Mouse (Mus musculus) myocyte (in vitro differentiated cells): ENCODE data around the gene Tfdp1. TPM values are rescaled to one million over a fixed set of nuclear protein-coding genes. Genes with fewer than 3 reads are reported as not detected.

ENCODE experiments used
- H3K27me3 ChIP-seq: one replicate; pipeline ENCODE4 v1.6.1; 2011; ENCODE audit not compliant: control insufficient read depth, insufficient read depth, insufficient read length
- H3K36me3 ChIP-seq: one replicate; pipeline ENCODE4 v1.6.1; 2011; ENCODE audit not compliant: control insufficient read depth, insufficient read depth
- H3K4me2 ChIP-seq: one replicate; pipeline ENCODE4 v1.6.1; 2011; ENCODE audit warnings: low read depth, control low read depth
- H3K4me3 ChIP-seq: one replicate; pipeline ENCODE4 v1.5.1; 2011; ENCODE audit warnings: mild to moderate bottlenecking, control low read depth, moderate library complexity
- H3K79me2 ChIP-seq: one replicate; pipeline ENCODE4 v1.6.1; 2011; ENCODE audit not compliant: control insufficient read depth, insufficient read depth
- H3ac ChIP-seq: one replicate; pipeline ENCODE4 v1.6.1; 2011; ENCODE audit not compliant: control insufficient read depth, insufficient read length
- CEBPB ChIP-seq: IDR thresholded peaks from 2 replicates; pipeline ENCODE4 v1.6.1; 2011; ENCODE audit warnings: mild to moderate bottlenecking, moderate library complexity; ENCODE audit not compliant: poor library complexity, insufficient read depth, severe bottlenecking
- E2F4 ChIP-seq: IDR thresholded peaks from one replicate; pipeline ENCODE4 v1.6.1; 2011; ENCODE audit warnings: mild to moderate bottlenecking, control low read depth, moderate library complexity; ENCODE audit not compliant: insufficient read depth
- MAX ChIP-seq: IDR thresholded peaks from one replicate; pipeline ENCODE4 v1.6.1; 2011; ENCODE audit warnings: low read depth, mild to moderate bottlenecking, control low read depth
- MYOD1 ChIP-seq, 3 experiments: IDR thresholded peaks; one replicate each; pipeline ENCODE4 v1.6.1; 2011; ENCODE audit warnings: control low read depth in 2 of 3, low read depth in 2 of 3, mild to moderate bottlenecking in 2 of 3, moderate library complexity in 1 of 3; ENCODE audit not compliant: insufficient read length in 2 of 3, control insufficient read depth in 1 of 3
- MYOG ChIP-seq, 3 experiments: IDR thresholded peaks; one replicate each; pipeline ENCODE4 v1.6.1; 2011; ENCODE audit warnings: control low read depth in 2 of 3, low read depth in 2 of 3, mild to moderate bottlenecking in 2 of 3; ENCODE audit not compliant: insufficient read length in 2 of 3, control insufficient read depth in 1 of 3, insufficient read depth in 1 of 3
- POLR2A ChIP-seq: IDR thresholded peaks from one replicate; pipeline ENCODE4 v1.6.1; 2011; ENCODE audit warnings: low read depth, mild to moderate bottlenecking, control low read depth, moderate library complexity; ENCODE audit not compliant: insufficient read length
- POLR2AphosphoS2 ChIP-seq: IDR thresholded peaks from one replicate; pipeline ENCODE4 v1.6.1; 2011; ENCODE audit warnings: low read depth, control low read depth; ENCODE audit not compliant: insufficient read length
- REST ChIP-seq: IDR thresholded peaks from one replicate; pipeline ENCODE4 v1.6.1; 2011; ENCODE audit warnings: mild to moderate bottlenecking, control low read depth, moderate library complexity; ENCODE audit not compliant: insufficient read depth, insufficient read length
- SRF ChIP-seq: IDR thresholded peaks from one replicate; pipeline ENCODE4 v1.6.1; 2011; ENCODE audit warnings: low read depth; ENCODE audit not compliant: control insufficient read depth, insufficient read length
- TCF12 ChIP-seq: IDR thresholded peaks from one replicate; pipeline ENCODE4 v1.6.1; 2011; ENCODE audit warnings: mild to moderate bottlenecking, control low read depth; ENCODE audit not compliant: poor library complexity, insufficient read depth, severe bottlenecking
- TCF3 ChIP-seq: IDR thresholded peaks from one replicate; pipeline ENCODE4 v1.6.1; 2011; ENCODE audit warnings: low read depth, control low read depth; ENCODE audit not compliant: insufficient read length
- USF1 ChIP-seq: IDR thresholded peaks from one replicate; pipeline ENCODE4 v1.6.1; 2011; ENCODE audit warnings: low read depth, mild to moderate bottlenecking, control low read depth, moderate library complexity
- polyA plus RNA-seq: library from polyadenylated mRNA; unstranded; fragments of >200 nt; fragmentation: generic; extraction: Trizol; gene quantifications from one replicate; pipeline ENCODE4 v1.2.1, GENCODE M21; 2012; ENCODE audit warnings: missing spikeins

Gene Tfdp1
- polyA plus RNA-seq, 1 experiment = 40.8 TPM

- H3K4me2 ChIP-seq = no peak overlapping the region
- H3K36me3 ChIP-seq = peaks cover 4% of the 10 kb centered on the region
- TF ChIP-seq MAX (no peak), USF1 (no peak), POLR2A (no peak), MYOG (IDR thresholded peaks at IDR 0.05; ENCODE audit: control insufficient read depth in 1 of 3, insufficient read depth in 1 of 3, insufficient read length in 2 of 3, low read depth in 2 of 3) (no peak), TCF3 (no peak), TCF12 (no peak), REST (no peak), POLR2AphosphoS2 (no peak), SRF (no peak), MYOD1 (IDR thresholded peaks at IDR 0.05; ENCODE audit: control insufficient read depth in 1 of 3, insufficient read length in 2 of 3, low read depth in 2 of 3) (no peak), CEBPB (no peak), E2F4 (no peak)
- H3ac ChIP-seq = no peak overlapping the region
- no peaks in the 10 kb centered on the region for H3K27me3 ChIP-seq
- H3K4me3 ChIP-seq = no peak overlapping the region
- no peaks in the 10 kb centered on the region for H3K79me2 ChIP-seq
Measured at GRCm38 (mm10) chr8:13305459-13305858, 33.1 kb upstream of the Tfdp1 start.

- Histone ChIP-seq H3K79me2 (no peaks in the 10 kb centered on the region), H3K27me3 (no peaks in the 10 kb centered on the region), H3K4me3 (no peak overlapping the region), H3ac (no peak overlapping the region), H3K36me3 (peaks cover 4% of the 10 kb centered on the region), H3K4me2 (no peak overlapping the region)
- TF ChIP-seq MAX = no peak
- no peak for TF ChIP-seq CEBPB
- no peak for TF ChIP-seq E2F4
- no peak for TF ChIP-seq MYOG (IDR thresholded peaks at IDR 0.05; ENCODE audit: control insufficient read depth in 1 of 3, insufficient read depth in 1 of 3, insufficient read length in 2 of 3, low read depth in 2 of 3)
Measured at GRCm38 (mm10) chr8:13305884-13306283, 32.7 kb upstream of the Tfdp1 start.

- peaks cover 4% of the 10 kb centered on the region for H3K36me3 ChIP-seq
- H3ac ChIP-seq = no peak overlapping the region
- no peak overlapping the region for H3K4me2 ChIP-seq
- H3K4me3 ChIP-seq = no peak overlapping the region
- TF ChIP-seq MYOD1 (IDR thresholded peaks at IDR 0.05; ENCODE audit: control insufficient read depth in 1 of 3, insufficient read length in 2 of 3, low read depth in 2 of 3) = no peak
- TF ChIP-seq USF1 = no peak
- TF ChIP-seq REST = no peak
- TF ChIP-seq POLR2AphosphoS2 = no peak
- TF ChIP-seq TCF12 = no peak
- TF ChIP-seq POLR2A = no peak
- TF ChIP-seq E2F4 = no peak
- TF ChIP-seq TCF3 = no peak
- no peak for TF ChIP-seq MYOG (IDR thresholded peaks at IDR 0.05; ENCODE audit: control insufficient read depth in 1 of 3, insufficient read depth in 1 of 3, insufficient read length in 2 of 3, low read depth in 2 of 3)
- TF ChIP-seq MAX = no peak
- H3K27me3 ChIP-seq = no peaks in the 10 kb centered on the region
- no peaks in the 10 kb centered on the region for H3K79me2 ChIP-seq
Measured at GRCm38 (mm10) chr8:13306309-13306909, 32.1 kb upstream of the Tfdp1 start.

- peaks cover 4% of the 10 kb centered on the region for H3K36me3 ChIP-seq
- no peaks in the 10 kb centered on the region for H3K27me3 ChIP-seq
- H3K4me3 ChIP-seq = no peak overlapping the region
- no peak overlapping the region for H3K4me2 ChIP-seq
- no peaks in the 10 kb centered on the region for H3K79me2 ChIP-seq
- H3ac ChIP-seq = no peak overlapping the region
- TF ChIP-seq MYOG (IDR thresholded peaks at IDR 0.05; ENCODE audit: control insufficient read depth in 1 of 3, insufficient read depth in 1 of 3, insufficient read length in 2 of 3, low read depth in 2 of 3) (no peak), TCF12 (no peak), E2F4 (no peak), CEBPB (no peak), TCF3 (no peak), POLR2A (no peak), SRF (no peak), MYOD1 (IDR thresholded peaks at IDR 0.05; ENCODE audit: control insufficient read depth in 1 of 3, insufficient read length in 2 of 3, low read depth in 2 of 3) (no peak), USF1 (no peak), REST (no peak), MAX (no peak), POLR2AphosphoS2 (no peak)
Measured at GRCm38 (mm10) chr8:13306916-13307315, 31.6 kb upstream of the Tfdp1 start.

- no peaks in the 10 kb centered on the region for H3K27me3 ChIP-seq
- H3K36me3 ChIP-seq = peaks cover 2% of the 10 kb centered on the region
- TF ChIP-seq CEBPB (no peak), TCF12 (no peak), E2F4 (no peak), MAX (no peak)
- H3K79me2 ChIP-seq = no peaks in the 10 kb centered on the region
- no peak overlapping the region for H3ac ChIP-seq
- H3K4me2 ChIP-seq = no peak overlapping the region
- no peak overlapping the region for H3K4me3 ChIP-seq
Measured at GRCm38 (mm10) chr8:13314922-13315321, 23.6 kb upstream of the Tfdp1 start.
